Mouse (Mus musculus): ENCODE data around the gene Tnfrsf26. TPM values are rescaled to one million over a fixed set of nuclear protein-coding genes. Genes with fewer than 3 reads are reported as not detected.

The Tnfrsf26 gene
- polyA plus RNA-seq, 1 experiment from 2014 or later, result 0.16 TPM

DNA sequence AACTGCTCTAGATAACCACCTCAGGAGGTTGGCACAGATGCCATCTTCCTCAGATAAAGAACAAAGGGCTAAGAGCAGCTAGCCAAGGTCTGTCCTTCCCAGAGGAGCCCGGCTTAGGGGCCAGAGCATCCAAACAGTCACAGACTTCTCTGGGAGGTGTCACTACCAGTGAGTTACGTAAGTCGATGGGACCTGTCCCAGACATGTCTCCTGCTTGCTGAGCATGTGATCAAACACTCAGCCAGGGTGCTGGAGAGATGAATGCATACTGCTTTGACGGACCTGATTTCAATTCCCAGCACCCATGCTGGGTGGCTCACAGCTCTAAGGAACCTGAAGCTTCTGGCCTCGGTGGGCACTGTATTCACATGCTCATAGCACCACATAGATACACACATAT, 40.9 kb downstream of the Tnfrsf26 start:
- Histone ChIP-seq H3K27me3 (ENCODE audit: control insufficient read depth, insufficient read depth, low read length) (no peaks in the 10 kb centered on the region), H3K9ac (ENCODE audit: low read depth, low read length) (no peak overlapping the region), H3K4me2 (no peak overlapping the region), H3K36me3 (ENCODE audit: control insufficient read depth, insufficient read depth, low read length) (peaks cover 12% of the 10 kb centered on the region), H3K27ac (ENCODE audit: low read depth, low read length) (no peak overlapping the region), H3K9me3 (replicated peaks; ENCODE audit: control insufficient read depth, low read length) (no peaks in the 10 kb centered on the region), H3K4me1 (ENCODE audit: control insufficient read depth, insufficient read depth, low read length) (no peaks in the 10 kb centered on the region), H3K4me3 (ENCODE audit: low read depth, low read length) (no peak overlapping the region)
- whole genome bisulfite sequencing (ENCODE audit: insufficient replicate concordance), result 87% methylated on average over 5 of the region's 5 CpGs
- no peak for ATAC-seq (replicated peaks; ENCODE audit: insufficient number of reproducible peaks, low FRiP score, low TSS enrichment)

GRCm38 (mm10) chr7:143583956-143584355, 44.6 kb downstream of the Tnfrsf26 start:
- peaks cover 14% of the 10 kb centered on the region for H3K36me3 ChIP-seq (ENCODE audit: control insufficient read depth, insufficient read depth, low read length)
- no peak; the same call in 1 of the 2 replicates for ATAC-seq (replicated peaks; ENCODE audit: insufficient number of reproducible peaks, low FRiP score, low TSS enrichment)
- no peak overlapping the region for H3K9ac ChIP-seq (ENCODE audit: low read depth, low read length)
- H3K4me3 ChIP-seq (ENCODE audit: low read depth, low read length), result no peak overlapping the region
- H3K27ac ChIP-seq (ENCODE audit: low read depth, low read length), result no peak overlapping the region
- whole genome bisulfite sequencing (ENCODE audit: insufficient replicate concordance), result 34% methylated on average over 3 of the region's 3 CpGs
- no peaks in the 10 kb centered on the region for H3K4me1 ChIP-seq (ENCODE audit: control insufficient read depth, insufficient read depth, low read length)
- no peaks in the 10 kb centered on the region for H3K9me3 ChIP-seq (replicated peaks; ENCODE audit: control insufficient read depth, low read length)
- no peak overlapping the region for H3K4me2 ChIP-seq
- H3K27me3 ChIP-seq (ENCODE audit: control insufficient read depth, insufficient read depth, low read length), result no peaks in the 10 kb centered on the region

DNA sequence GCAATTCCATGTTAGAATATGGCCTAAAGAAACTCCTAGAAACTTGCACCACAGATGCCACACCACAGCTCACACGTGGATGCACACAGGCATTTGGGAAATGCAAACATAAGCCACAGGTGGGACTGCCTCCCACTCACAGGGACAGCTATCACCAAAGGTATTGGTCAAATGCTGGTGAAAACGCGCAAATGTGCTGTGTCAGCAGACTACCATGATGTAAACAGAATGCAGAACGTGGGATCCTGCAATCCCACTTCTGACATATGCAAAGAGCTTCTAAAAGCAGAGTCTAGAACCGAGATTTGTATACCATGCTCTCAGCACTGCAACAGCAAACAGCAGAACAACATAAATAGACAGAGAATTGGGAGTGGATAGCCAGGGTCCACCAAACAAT, 45.5 kb downstream of the Tnfrsf26 start:
- H3K4me2 ChIP-seq, result no peak overlapping the region
- H3K27ac ChIP-seq (ENCODE audit: low read depth, low read length), result no peak overlapping the region
- peaks cover 12% of the 10 kb centered on the region for H3K36me3 ChIP-seq (ENCODE audit: control insufficient read depth, insufficient read depth, low read length)
- no peak for ATAC-seq (replicated peaks; ENCODE audit: insufficient number of reproducible peaks, low FRiP score, low TSS enrichment)
- no peaks in the 10 kb centered on the region for H3K27me3 ChIP-seq (ENCODE audit: control insufficient read depth, insufficient read depth, low read length)
- H3K9me3 ChIP-seq (replicated peaks; ENCODE audit: control insufficient read depth, low read length), result no peaks in the 10 kb centered on the region
- no peaks in the 10 kb centered on the region for H3K4me1 ChIP-seq (ENCODE audit: control insufficient read depth, insufficient read depth, low read length)
- no peak overlapping the region for H3K4me3 ChIP-seq (ENCODE audit: low read depth, low read length)
- no peak overlapping the region for H3K9ac ChIP-seq (ENCODE audit: low read depth, low read length)
- WGBS (ENCODE audit: insufficient replicate concordance), result 90% methylated on average over 5 of the region's 5 CpGs

DNA sequence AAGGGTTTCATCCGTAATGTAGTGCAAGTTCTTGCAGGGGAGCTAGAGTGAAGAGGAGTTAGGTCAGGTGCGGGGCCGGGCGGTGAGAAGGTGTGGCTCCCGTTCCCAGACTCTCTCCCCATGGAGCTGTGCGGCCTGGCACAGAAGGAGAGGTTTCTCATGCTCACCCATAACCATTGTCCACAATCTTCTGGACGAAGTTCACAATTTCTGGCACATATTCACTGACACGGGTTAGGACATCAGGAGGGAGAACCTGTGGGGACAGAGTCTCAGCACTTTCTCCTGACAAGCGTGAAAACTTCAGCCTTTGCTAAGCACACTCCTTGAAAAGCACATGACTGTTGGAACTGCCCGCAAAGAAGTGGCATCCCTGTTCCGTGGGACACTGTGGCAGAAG, 52.8 kb downstream of the Tnfrsf26 start:
- WGBS (ENCODE audit: insufficient replicate concordance), result 94% methylated on average over 11 of the region's 11 CpGs
- H3K4me1 ChIP-seq (ENCODE audit: control insufficient read depth, insufficient read depth, low read length), result no peaks in the 10 kb centered on the region
- no peaks in the 10 kb centered on the region for H3K27me3 ChIP-seq (ENCODE audit: control insufficient read depth, insufficient read depth, low read length)
- H3K4me3 ChIP-seq (ENCODE audit: low read depth, low read length), result no peak overlapping the region
- no peak overlapping the region for H3K27ac ChIP-seq (ENCODE audit: low read depth, low read length)
- H3K9me3 ChIP-seq (replicated peaks; ENCODE audit: control insufficient read depth, low read length), result no peaks in the 10 kb centered on the region
- no peak for ATAC-seq (replicated peaks; ENCODE audit: insufficient number of reproducible peaks, low FRiP score, low TSS enrichment)
- H3K36me3 ChIP-seq (ENCODE audit: control insufficient read depth, insufficient read depth, low read length), result peaks cover 29% of the 10 kb centered on the region; the same call in 1 of the 2 replicates
- no peak overlapping the region for H3K9ac ChIP-seq (ENCODE audit: low read depth, low read length)
- no peak overlapping the region for H3K4me2 ChIP-seq

DNA sequence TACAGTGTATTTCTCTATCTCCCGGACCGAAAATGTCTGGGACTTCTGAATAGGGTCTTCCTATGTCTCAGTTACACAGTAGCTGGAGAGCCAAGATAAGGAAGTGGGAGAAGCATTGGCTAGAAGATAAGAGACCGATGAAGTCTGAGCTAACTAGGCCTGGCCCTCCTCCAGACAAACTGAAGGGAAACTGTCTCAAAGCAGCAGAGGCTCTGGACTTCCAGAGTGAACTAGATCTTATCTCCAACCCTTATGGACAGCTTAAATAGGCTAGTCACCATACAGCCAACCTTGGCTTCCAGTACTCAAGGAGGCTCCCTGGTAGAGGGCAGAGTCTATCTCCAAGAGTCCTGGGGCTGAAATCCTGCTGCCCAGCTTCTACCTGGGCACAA, 62.9 kb downstream of the Tnfrsf26 start:
- Histone ChIP-seq H3K4me1 (ENCODE audit: control insufficient read depth, insufficient read depth, low read length) (peaks cover 4% of the 10 kb centered on the region; the same call in 1 of the 2 replicates), H3K27ac (ENCODE audit: low read depth, low read length) (no peak overlapping the region), H3K9me3 (replicated peaks; ENCODE audit: control insufficient read depth, low read length) (no peaks in the 10 kb centered on the region), H3K4me2 (no peak overlapping the region), H3K9ac (ENCODE audit: low read depth, low read length) (no peak overlapping the region), H3K27me3 (ENCODE audit: control insufficient read depth, insufficient read depth, low read length) (no peaks in the 10 kb centered on the region), H3K4me3 (ENCODE audit: low read depth, low read length) (no peak overlapping the region), H3K36me3 (ENCODE audit: control insufficient read depth, insufficient read depth, low read length) (peaks cover 28% of the 10 kb centered on the region)
- WGBS (ENCODE audit: insufficient replicate concordance), result 48% methylated on average over 3 of the region's 3 CpGs
- ATAC-seq (replicated peaks; ENCODE audit: insufficient number of reproducible peaks, low FRiP score, low TSS enrichment), result peak; percentile 66

DNA sequence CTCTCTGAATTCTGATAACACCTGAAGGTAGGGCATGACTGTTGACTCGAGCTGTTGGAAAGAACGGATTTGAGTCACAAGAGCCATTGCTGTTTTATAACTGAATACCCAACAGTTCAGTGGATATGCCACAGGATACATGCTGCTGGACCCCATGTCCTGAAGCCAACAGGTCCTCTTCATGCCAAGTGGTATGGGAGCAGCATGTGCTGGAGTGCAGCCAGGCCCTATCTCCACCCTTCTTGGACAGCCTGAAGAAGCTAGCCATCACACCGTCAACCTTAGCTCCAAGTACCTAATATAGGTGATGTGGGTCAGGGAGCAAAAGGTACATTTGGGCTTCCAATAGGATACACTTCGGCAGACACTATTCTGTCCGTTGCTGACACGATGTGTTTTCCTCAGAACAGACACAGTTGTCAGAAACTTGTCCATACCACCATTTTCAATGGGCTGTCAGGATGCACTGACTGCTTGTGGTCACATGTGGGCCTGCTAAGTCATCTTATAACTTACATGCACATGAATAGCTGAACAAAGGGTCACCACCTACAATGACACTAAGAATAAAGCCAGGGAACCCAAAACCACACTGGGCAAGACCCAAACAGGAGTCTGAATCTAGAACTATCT, 63.4 kb downstream of the Tnfrsf26 start:
- 91% methylated on average over 6 of the region's 6 CpGs for WGBS (ENCODE audit: insufficient replicate concordance)
- H3K36me3 ChIP-seq (ENCODE audit: control insufficient read depth, insufficient read depth, low read length), result peaks cover 23% of the 10 kb centered on the region
- no peak for ATAC-seq (replicated peaks; ENCODE audit: insufficient number of reproducible peaks, low FRiP score, low TSS enrichment)

DNA sequence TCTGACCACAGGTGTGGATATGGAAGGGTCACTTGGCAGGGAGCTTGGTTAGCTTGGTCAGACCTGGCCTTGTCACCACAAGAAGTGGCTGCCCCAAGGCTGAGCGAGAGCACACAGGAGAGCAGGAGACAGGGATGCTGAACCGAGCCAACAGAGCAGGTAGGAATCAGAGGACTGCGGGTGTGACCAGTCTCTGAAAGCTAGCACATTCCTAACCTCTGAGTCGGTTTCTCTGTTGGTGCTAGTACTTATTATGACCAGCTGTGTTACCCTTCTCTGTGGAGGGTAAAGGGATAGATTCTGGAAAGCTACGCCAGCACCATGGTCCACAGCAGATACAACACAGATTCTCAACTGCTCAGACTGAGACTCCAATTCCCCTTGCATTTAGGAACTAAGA, 64.7 kb downstream of the Tnfrsf26 start:
- Histone ChIP-seq H3K4me2 (no peak overlapping the region), H3K27me3 (ENCODE audit: control insufficient read depth, insufficient read depth, low read length) (no peaks in the 10 kb centered on the region), H3K4me1 (ENCODE audit: control insufficient read depth, insufficient read depth, low read length) (peaks cover 4% of the 10 kb centered on the region; the same call in 1 of the 2 replicates), H3K27ac (ENCODE audit: low read depth, low read length) (no peak overlapping the region), H3K9ac (ENCODE audit: low read depth, low read length) (no peak overlapping the region), H3K36me3 (ENCODE audit: control insufficient read depth, insufficient read depth, low read length) (peaks cover 21% of the 10 kb centered on the region), H3K9me3 (replicated peaks; ENCODE audit: control insufficient read depth, low read length) (no peaks in the 10 kb centered on the region), H3K4me3 (ENCODE audit: low read depth, low read length) (no peak overlapping the region)
- 81% methylated on average over 5 of the region's 5 CpGs for WGBS (ENCODE audit: insufficient replicate concordance)
- no peak for ATAC-seq (replicated peaks; ENCODE audit: insufficient number of reproducible peaks, low FRiP score, low TSS enrichment)

More for the DNA sequence above, 63.4 kb downstream of the Tnfrsf26 start:
- H3K9me3 ChIP-seq (replicated peaks; ENCODE audit: control insufficient read depth, low read length), result no peaks in the 10 kb centered on the region
- H3K27ac ChIP-seq (ENCODE audit: low read depth, low read length), result no peak overlapping the region
- no peaks in the 10 kb centered on the region for H3K27me3 ChIP-seq (ENCODE audit: control insufficient read depth, insufficient read depth, low read length)
- peaks cover 4% of the 10 kb centered on the region; the same call in 1 of the 2 replicates for H3K4me1 ChIP-seq (ENCODE audit: control insufficient read depth, insufficient read depth, low read length)
- H3K9ac ChIP-seq (ENCODE audit: low read depth, low read length), result no peak overlapping the region
- H3K4me2 ChIP-seq, result no peak overlapping the region
- H3K4me3 ChIP-seq (ENCODE audit: low read depth, low read length), result no peak overlapping the region

Small RNA genes lying within 50 kb of the gene (microRNA-seq; reads per million reads assigned to microRNA genes)
- 1.4 reads per million, percentile 18 among the genes with 10 or more reads in this experiment for gene Mir7064 (ENCODE audit: borderline number of aligned reads)

Other genes starting within 250 kb of the Tnfrsf26 start
- 1,643 and 1,679 TPM in 2 replicates for gene Cdkn1c, start 167.7 kb downstream of the Tnfrsf26 start, polyA plus RNA-seq (2014; fragmentation: Nextera tagmentation; extraction: Ambion mirVana)
- 0.52 and 0.87 TPM in 2 replicates for gene Slc22a18, start 155.0 kb downstream of the Tnfrsf26 start, polyA plus RNA-seq (2014; fragmentation: Nextera tagmentation; extraction: Ambion mirVana)
- gene Phlda2, start 125.6 kb downstream of the Tnfrsf26 start, polyA plus RNA-seq (2014; fragmentation: Nextera tagmentation; extraction: Ambion mirVana), result 1.3 and 2.6 TPM in 2 replicates
- gene Nap1l4, start 79.6 kb downstream of the Tnfrsf26 start, polyA plus RNA-seq (2014; fragmentation: Nextera tagmentation; extraction: Ambion mirVana), result 121 and 176 TPM in 2 replicates
- gene Cars, start 28.6 kb downstream of the Tnfrsf26 start, polyA plus RNA-seq (2014; fragmentation: Nextera tagmentation; extraction: Ambion mirVana), result 27.9 and 30.6 TPM in 2 replicates
- gene Tnfrsf22, start 20.9 kb upstream of the Tnfrsf26 start, polyA plus RNA-seq (2014; fragmentation: Nextera tagmentation; extraction: Ambion mirVana), result 4.7 and 5.0 TPM in 2 replicates
- 1.1 and 2.6 TPM in 2 replicates for gene Tnfrsf23, start 57.1 kb upstream of the Tnfrsf26 start, polyA plus RNA-seq (2014; fragmentation: Nextera tagmentation; extraction: Ambion mirVana)
- gene Osbpl5, start 128.3 kb upstream of the Tnfrsf26 start, polyA plus RNA-seq (2014; fragmentation: Nextera tagmentation; extraction: Ambion mirVana), result 26.6 and 30.8 TPM in 2 replicates
- not detected in 2 replicates for gene Mrgprg, start 138.3 kb upstream of the Tnfrsf26 start, polyA plus RNA-seq (2014; fragmentation: Nextera tagmentation; extraction: Ambion mirVana)
- gene Mrgpre, start 155.8 kb upstream of the Tnfrsf26 start, polyA plus RNA-seq (2014; fragmentation: Nextera tagmentation; extraction: Ambion mirVana), result 2.3 and 3.4 TPM in 2 replicates
- gene Nadsyn1, start 194.1 kb upstream of the Tnfrsf26 start, polyA plus RNA-seq (2014; fragmentation: Nextera tagmentation; extraction: Ambion mirVana), result 7.2 and 8.1 TPM in 2 replicates
- 31.9 and 37.4 TPM in 2 replicates for gene Dhcr7, start 194.4 kb upstream of the Tnfrsf26 start, polyA plus RNA-seq (2014; fragmentation: Nextera tagmentation; extraction: Ambion mirVana)
- not detected in 2 replicates for gene Gm498, start 238.1 kb upstream of the Tnfrsf26 start, polyA plus RNA-seq (2014; fragmentation: Nextera tagmentation; extraction: Ambion mirVana)

All from heart, embryonic 11.5 days (tissue).